Mouse (Mus musculus): ENCODE results near the gene Sp9. TPM values are rescaled to one million over a fixed set of nuclear protein-coding genes. Genes with fewer than 3 reads are reported as not detected.

Sp9 gene
- polyA plus RNA-seq (2014; fragmentation: Nextera tagmentation; extraction: Ambion mirVana), result 3.0 and 3.7 TPM in 2 replicates

GRCm38 (mm10) chr2:73271459-73272161 lies at the start of gene Sp9:
Gene Sp9, plus strand, starts transcription at chr2:73271925.
- H3K36me3 ChIP-seq (ENCODE audit: control insufficient read depth, insufficient read depth, low read length), result no peaks in the 10 kb centered on the region
- H3K4me2 ChIP-seq (replicated peaks; ENCODE audit: low read depth, low read length), result peak within 1 kb of the TSS; percentile 76
- H3K9ac ChIP-seq (ENCODE audit: low read depth, low read length), result peak within 1 kb of the TSS; percentile 72
- ATAC-seq (ENCODE audit: low FRiP score) (peak; percentile 87), DNase-seq (ENCODE audit: low spot score) (peak; percentile 90)
- H3K27me3 ChIP-seq (ENCODE audit: control insufficient read depth, insufficient read depth, low read length), result peaks cover 50% of the 10 kb centered on the region
- under 1% methylated on average over 48 of the region's 48 CpGs for WGBS
- peaks cover 14% of the 10 kb centered on the region for H3K4me1 ChIP-seq (replicated peaks; ENCODE audit: control insufficient read depth, insufficient read depth, low read length)
- H3K27ac ChIP-seq (ENCODE audit: low read depth, low read length), result peak within 1 kb of the TSS; percentile 19; the same call in 1 of the 2 replicates
- H3K9me3 ChIP-seq (ENCODE audit: control insufficient read depth, low read length), result no peaks in the 10 kb centered on the region
- peak within 1 kb of the TSS; percentile 54 for H3K4me3 ChIP-seq (ENCODE audit: low read depth, low read length)

GRCm38 (mm10) chr2:73231081-73231480 lies 40.6 kb upstream of the Sp9 start:
- no peaks in the 10 kb centered on the region for H3K9me3 ChIP-seq (ENCODE audit: control insufficient read depth, low read length)
- no peaks in the 10 kb centered on the region for H3K27me3 ChIP-seq (ENCODE audit: control insufficient read depth, insufficient read depth, low read length)
- H3K9ac ChIP-seq (ENCODE audit: low read depth, low read length), result no peak overlapping the region
- H3K4me2 ChIP-seq (replicated peaks; ENCODE audit: low read depth, low read length), result no peak overlapping the region
- WGBS, result 65% methylated on average over 3 of the region's 3 CpGs
- ATAC-seq (ENCODE audit: low FRiP score) (no peak), DNase-seq (ENCODE audit: low spot score) (no peak)
- H3K4me1 ChIP-seq (replicated peaks; ENCODE audit: control insufficient read depth, insufficient read depth, low read length), result no peaks in the 10 kb centered on the region
- no peak overlapping the region for H3K4me3 ChIP-seq (ENCODE audit: low read depth, low read length)
- H3K27ac ChIP-seq (ENCODE audit: low read depth, low read length), result no peak overlapping the region
- no peaks in the 10 kb centered on the region for H3K36me3 ChIP-seq (ENCODE audit: control insufficient read depth, insufficient read depth, low read length)

- DNase-seq (ENCODE audit: low spot score) (no peak), ATAC-seq (ENCODE audit: low FRiP score) (no peak)
- no peak overlapping the region for H3K27ac ChIP-seq (ENCODE audit: low read depth, low read length)
- H3K36me3 ChIP-seq (ENCODE audit: control insufficient read depth, insufficient read depth, low read length), result no peaks in the 10 kb centered on the region
- no peak overlapping the region for H3K4me2 ChIP-seq (replicated peaks; ENCODE audit: low read depth, low read length)
- H3K4me3 ChIP-seq (ENCODE audit: low read depth, low read length), result no peak overlapping the region
- H3K4me1 ChIP-seq (replicated peaks; ENCODE audit: control insufficient read depth, insufficient read depth, low read length), result no peaks in the 10 kb centered on the region
- no peak overlapping the region for H3K9ac ChIP-seq (ENCODE audit: low read depth, low read length)
- no peaks in the 10 kb centered on the region for H3K27me3 ChIP-seq (ENCODE audit: control insufficient read depth, insufficient read depth, low read length)
- 86% methylated on average over 4 of the region's 4 CpGs for WGBS
- H3K9me3 ChIP-seq (ENCODE audit: control insufficient read depth, low read length), result no peaks in the 10 kb centered on the region
Observed at GRCm38 (mm10) chr2:73241299-73241698, 30.4 kb upstream of the Sp9 start.

- Histone ChIP-seq H3K9me3 (ENCODE audit: control insufficient read depth, low read length) (no peaks in the 10 kb centered on the region), H3K27me3 (ENCODE audit: control insufficient read depth, insufficient read depth, low read length) (no peaks in the 10 kb centered on the region), H3K9ac (ENCODE audit: low read depth, low read length) (no peak overlapping the region), H3K27ac (ENCODE audit: low read depth, low read length) (no peak overlapping the region), H3K4me2 (replicated peaks; ENCODE audit: low read depth, low read length) (no peak overlapping the region), H3K4me1 (replicated peaks; ENCODE audit: control insufficient read depth, insufficient read depth, low read length) (no peaks in the 10 kb centered on the region), H3K36me3 (ENCODE audit: control insufficient read depth, insufficient read depth, low read length) (no peaks in the 10 kb centered on the region), H3K4me3 (ENCODE audit: low read depth, low read length) (no peak overlapping the region)
- ATAC-seq (ENCODE audit: low FRiP score), result no peak
- WGBS, result 64% methylated on average over 4 of the region's 4 CpGs
- DNase-seq (ENCODE audit: low spot score), result no peak
Observed at GRCm38 (mm10) chr2:73248701-73249100, 23.0 kb upstream of the Sp9 start.

- Histone ChIP-seq H3K4me2 (replicated peaks; ENCODE audit: low read depth, low read length) (peak overlapping the region; percentile 43), H3K9ac (ENCODE audit: low read depth, low read length) (no peak overlapping the region), H3K9me3 (ENCODE audit: control insufficient read depth, low read length) (no peaks in the 10 kb centered on the region), H3K4me3 (ENCODE audit: low read depth, low read length) (peak overlapping the region; percentile 20), H3K27ac (ENCODE audit: low read depth, low read length) (no peak overlapping the region), H3K27me3 (ENCODE audit: control insufficient read depth, insufficient read depth, low read length) (peaks cover 53% of the 10 kb centered on the region), H3K4me1 (replicated peaks; ENCODE audit: control insufficient read depth, insufficient read depth, low read length) (0 out of 2 replicates have a peak, but pooled peaks cover 8% of the 10 kb centered on the region), H3K36me3 (ENCODE audit: control insufficient read depth, insufficient read depth, low read length) (no peaks in the 10 kb centered on the region)
- DNase-seq (ENCODE audit: low spot score) (peak; percentile 52), ATAC-seq (ENCODE audit: low FRiP score) (no peak)
- 4% methylated on average over 16 of the region's 16 CpGs for WGBS
Observed at GRCm38 (mm10) chr2:73263172-73263765, 8.5 kb upstream of the Sp9 start.

- ATAC-seq (ENCODE audit: low FRiP score) (peak; percentile 47; the same call in 1 of the 2 replicates), DNase-seq (ENCODE audit: low spot score) (peak; percentile 61)
- H3K27ac ChIP-seq (ENCODE audit: low read depth, low read length), result no peak overlapping the region
- H3K4me2 ChIP-seq (replicated peaks; ENCODE audit: low read depth, low read length), result peak overlapping the region; percentile 43
- no peaks in the 10 kb centered on the region for H3K9me3 ChIP-seq (ENCODE audit: control insufficient read depth, low read length)
- WGBS, result under 1% methylated on average over 38 of the region's 38 CpGs
- H3K36me3 ChIP-seq (ENCODE audit: control insufficient read depth, insufficient read depth, low read length), result no peaks in the 10 kb centered on the region
- H3K4me3 ChIP-seq (ENCODE audit: low read depth, low read length), result peak overlapping the region; percentile 20
- peaks cover 53% of the 10 kb centered on the region for H3K27me3 ChIP-seq (ENCODE audit: control insufficient read depth, insufficient read depth, low read length)
- 0 out of 2 replicates have a peak, but pooled peaks cover 8% of the 10 kb centered on the region for H3K4me1 ChIP-seq (replicated peaks; ENCODE audit: control insufficient read depth, insufficient read depth, low read length)
- no peak overlapping the region for H3K9ac ChIP-seq (ENCODE audit: low read depth, low read length)
Observed at GRCm38 (mm10) chr2:73263794-73264610, 7.7 kb upstream of the Sp9 start.

- DNase-seq (ENCODE audit: low spot score), result no peak
- Histone ChIP-seq H3K27ac (ENCODE audit: low read depth, low read length) (no peak overlapping the region), H3K4me1 (replicated peaks; ENCODE audit: control insufficient read depth, insufficient read depth, low read length) (0 out of 2 replicates have a peak, but pooled peaks cover 8% of the 10 kb centered on the region), H3K9ac (ENCODE audit: low read depth, low read length) (no peak overlapping the region), H3K4me2 (replicated peaks; ENCODE audit: low read depth, low read length) (peak overlapping the region; percentile 43; the same call in 1 of the 2 replicates), H3K27me3 (ENCODE audit: control insufficient read depth, insufficient read depth, low read length) (peaks cover 55% of the 10 kb centered on the region), H3K9me3 (ENCODE audit: control insufficient read depth, low read length) (no peaks in the 10 kb centered on the region), H3K4me3 (ENCODE audit: low read depth, low read length) (no peak overlapping the region), H3K36me3 (ENCODE audit: control insufficient read depth, insufficient read depth, low read length) (no peaks in the 10 kb centered on the region)
- no peak for ATAC-seq (ENCODE audit: low FRiP score)
- WGBS, result 4% methylated on average over 11 of the region's 11 CpGs
Observed at GRCm38 (mm10) chr2:73264611-73265195, 7.0 kb upstream of the Sp9 start.

- H3K9ac ChIP-seq (ENCODE audit: low read depth, low read length), result no peak overlapping the region
- H3K9me3 ChIP-seq (ENCODE audit: control insufficient read depth, low read length), result no peaks in the 10 kb centered on the region
- ATAC-seq (ENCODE audit: low FRiP score) (no peak), DNase-seq (ENCODE audit: low spot score) (peak; percentile 32)
- H3K4me2 ChIP-seq (replicated peaks; ENCODE audit: low read depth, low read length), result no peak overlapping the region
- no peak overlapping the region for H3K27ac ChIP-seq (ENCODE audit: low read depth, low read length)
- H3K4me1 ChIP-seq (replicated peaks; ENCODE audit: control insufficient read depth, insufficient read depth, low read length), result peaks cover 12% of the 10 kb centered on the region; the same call in 1 of the 2 replicates
- H3K27me3 ChIP-seq (ENCODE audit: control insufficient read depth, insufficient read depth, low read length), result peaks cover 67% of the 10 kb centered on the region
- no peaks in the 10 kb centered on the region for H3K36me3 ChIP-seq (ENCODE audit: control insufficient read depth, insufficient read depth, low read length)
- 6% methylated on average over 5 of the region's 5 CpGs for WGBS
- no peak overlapping the region for H3K4me3 ChIP-seq (ENCODE audit: low read depth, low read length)
Observed at GRCm38 (mm10) chr2:73266011-73266410, 5.7 kb upstream of the Sp9 start.

Measured in hindbrain, embryonic 11.5 days (tissue).